Mouse (Mus musculus) stomach, postnatal 0 days (tissue): ENCODE measurements at regions not wholly inside any gene's neighbourhood (a gene's known extent, or its start where the extent isn't known, plus 50 kb on each side); places are given as distances from the start of the nearest gene placed in this dataset.
A peak's percentile ranks its signal among the peaks of the same experiment; 100 is the strongest.
"Not testable (repeated sequence)": the region's sequence is repeated elsewhere in the genome, so short reads cannot be mapped to it uniquely, and the experiment has no call there.

Source experiments
- ATAC-seq: fragments of 200-750 bp; cut with Nextera tagmentation; 2 replicates; pipeline ENCODE4 v1.8.0; 2017; ENCODE audit not compliant: low FRiP score, low TSS enrichment
- DNase-seq: peaks from one replicate; pipeline ENCODE4 v3.0.0-alpha.2; 2016; ENCODE audit warnings: low spot score
- H3K27ac ChIP-seq: fragments of 300-500 bp; sonication (generic); replicated peaks from 2 replicates; pipeline ENCODE4 v1.5.1; 2014; ENCODE audit warnings: mild to moderate bottlenecking, control low read depth
- H3K27me3 ChIP-seq: fragments of 300-500 bp; sonication (generic); 2 replicates; pipeline ENCODE4 v1.6.1; 2014; ENCODE audit warnings: low read length; ENCODE audit not compliant: control insufficient read depth, insufficient read depth
- H3K36me3 ChIP-seq: fragments of 300-500 bp; sonication (generic); 2 replicates; pipeline ENCODE4 v1.6.1; 2014; ENCODE audit warnings: low read length, mixed read lengths; ENCODE audit not compliant: control insufficient read depth, insufficient read depth
- H3K4me1 ChIP-seq: fragments of 300-500 bp; sonication (generic); replicated peaks from 2 replicates; pipeline ENCODE4 v1.6.1; 2014; ENCODE audit warnings: antibody characterized with exemption; ENCODE audit not compliant: control insufficient read depth, insufficient read depth
- H3K4me2 ChIP-seq: fragments of 300-500 bp; sonication (generic); replicated peaks from 2 replicates; pipeline ENCODE4 v1.6.1; 2014; ENCODE audit warnings: low read depth, mild to moderate bottlenecking, control low read depth, moderate library complexity
- H3K4me3 ChIP-seq: fragments of 300-500 bp; sonication (generic); 2 replicates; pipeline ENCODE4 v1.5.1; 2014; ENCODE audit warnings: low read depth, low read length, control low read depth
- H3K9ac ChIP-seq: fragments of 300-500 bp; sonication (generic); 2 replicates; pipeline ENCODE4 v1.6.1; 2014; ENCODE audit warnings: mild to moderate bottlenecking, low read length, control low read depth, mixed read lengths
- H3K9me3 ChIP-seq: fragments of 300-500 bp; sonication (generic); 2 replicates; pipeline ENCODE4 v1.6.1; 2016; ENCODE audit warnings: low read length; ENCODE audit not compliant: control insufficient read depth
- CTCF ChIP-seq: IDR thresholded peaks from 2 replicates; pipeline ENCODE4 v1.5.1; 2016; ENCODE audit warnings: antibody characterized with exemption, low read depth, mild to moderate bottlenecking, moderate library complexity
- EP300 ChIP-seq: optimal IDR thresholded peaks from 2 replicates; pipeline ENCODE3; 2016; ENCODE audit warnings: antibody characterized with exemption
- WGBS: fragments of 180-500 bp; shearing (Covaris S2); extraction: QIAGEN DNeasy Blood & Tissue Kit; methylation state at CpG from one replicate; pipeline ENCODE4 v1.1.7; 2014; 5-methylcytosine and 5-hydroxymethylcytosine counted together

DNA sequence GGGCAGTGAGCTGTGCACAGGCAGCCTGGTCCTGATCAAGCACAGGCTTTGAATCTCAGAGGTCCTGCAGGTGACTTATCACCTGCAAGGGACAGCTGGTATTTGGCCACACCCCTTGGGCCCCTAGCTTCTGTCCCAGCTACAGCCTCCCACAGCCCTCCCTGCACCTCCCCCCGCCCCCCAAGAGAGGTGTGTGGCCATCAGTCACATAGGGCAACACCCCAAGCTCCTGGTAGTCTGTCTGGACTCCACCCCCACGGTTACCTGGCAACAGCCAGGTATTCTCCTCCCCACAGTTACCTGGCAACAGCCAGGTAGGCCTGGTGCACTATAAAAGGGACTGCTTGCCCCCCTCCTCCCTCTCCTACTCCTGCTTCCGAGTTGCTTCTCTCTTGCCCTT is 98.0 kb downstream of the H2al2a start:
- H3K9me3 ChIP-seq, result no peaks in the 10 kb centered on the region
- ATAC-seq (peak; percentile 26; the same call in 1 of the 2 replicates), DNase-seq (no peak)
- H3K4me2 ChIP-seq, result no peak overlapping the region
- no peaks in the 10 kb centered on the region for H3K4me1 ChIP-seq
- TF ChIP-seq EP300 (no peak), CTCF (no peak)
- H3K27me3 ChIP-seq, result no peaks in the 10 kb centered on the region
- no peaks in the 10 kb centered on the region for H3K36me3 ChIP-seq
- no peak overlapping the region for H3K27ac ChIP-seq
- WGBS, result 21% methylated on average over 3 of the region's 3 CpGs
- no peak overlapping the region for H3K4me3 ChIP-seq
- no peak overlapping the region for H3K9ac ChIP-seq

DNA sequence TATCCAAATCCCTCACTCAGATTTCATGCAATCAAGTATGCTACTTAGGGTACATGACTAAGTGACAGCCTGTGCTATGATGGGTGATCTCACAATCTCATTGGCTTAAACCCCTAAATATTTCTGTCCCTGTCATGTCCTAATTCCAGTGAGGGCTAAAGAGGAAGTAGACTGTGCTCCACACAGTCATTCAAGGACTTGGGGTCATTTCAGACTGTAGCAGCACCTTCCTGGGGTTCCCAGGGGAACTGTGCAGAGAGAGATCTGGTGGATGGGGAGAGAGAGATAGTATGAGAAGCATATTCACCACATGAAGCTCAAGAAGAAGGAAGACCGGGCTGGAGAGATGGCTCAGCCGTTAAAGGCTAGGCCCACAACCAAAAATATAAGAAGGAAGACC is 100.7 kb downstream of the H2al2a start:
- H3K36me3 ChIP-seq, result no peaks in the 10 kb centered on the region
- 92% methylated on average over 2 of the region's 2 CpGs for WGBS

DNA sequence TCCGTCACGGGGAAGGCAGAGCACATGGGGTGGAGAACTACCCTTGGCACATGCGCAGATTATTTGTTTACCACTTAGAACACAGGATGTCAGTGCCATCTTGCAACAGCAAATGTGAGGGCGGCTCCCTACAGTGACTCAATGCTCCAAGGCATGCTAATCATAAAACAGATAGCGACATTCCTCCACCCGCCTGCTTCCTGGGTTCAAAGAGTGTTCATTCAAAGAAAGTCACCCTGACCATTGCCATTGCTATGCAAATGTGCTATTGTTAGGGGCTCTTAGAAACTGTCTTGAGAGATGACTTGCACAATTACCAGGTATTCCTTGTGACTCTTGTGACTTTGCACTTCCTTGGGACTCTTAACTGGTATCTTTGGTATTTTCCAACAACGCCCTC is 104.1 kb downstream of the H2al2a start:
- H3K4me2 ChIP-seq, H3K4me1 ChIP-seq, H3K27me3 ChIP-seq, H3K36me3 ChIP-seq, H3K9me3 ChIP-seq, H3K27ac ChIP-seq, DNase-seq, H3K9ac ChIP-seq, H3K4me3 ChIP-seq, ATAC-seq: not testable (repeated sequence)
- 92% methylated on average over 7 of the region's 7 CpGs for WGBS

More for the DNA sequence above, 100.7 kb downstream of the H2al2a start:
- Histone ChIP-seq H3K9ac (no peak overlapping the region), H3K4me2 (no peak overlapping the region), H3K27me3 (no peaks in the 10 kb centered on the region), H3K27ac (no peak overlapping the region), H3K4me1 (no peaks in the 10 kb centered on the region), H3K9me3 (no peaks in the 10 kb centered on the region), H3K4me3 (no peak overlapping the region)
- DNase-seq (no peak), ATAC-seq (no peak)
- TF ChIP-seq EP300, result no peak
- no peak for TF ChIP-seq CTCF

DNA sequence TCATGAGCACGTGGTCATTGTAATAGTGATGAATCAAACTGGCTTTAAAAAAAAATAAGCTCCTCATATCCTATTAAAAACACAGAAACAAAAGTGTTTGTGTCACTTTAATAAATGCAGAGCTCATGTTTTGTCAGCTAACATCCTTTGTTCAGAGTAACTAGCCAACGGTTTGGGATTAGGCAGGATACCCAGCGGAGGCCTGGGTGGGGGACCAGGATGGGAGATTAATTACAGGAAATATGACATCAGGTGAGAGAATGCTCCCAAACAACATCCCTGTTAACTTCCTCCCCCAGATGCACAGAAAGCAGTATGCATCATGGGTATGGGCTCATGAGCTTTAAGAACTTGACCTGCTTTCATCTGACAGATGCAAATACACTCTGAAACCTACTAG is 109.1 kb downstream of the H2al2a start:
- TF ChIP-seq CTCF (no peak), EP300 (no peak)
- no peaks in the 10 kb centered on the region for H3K27me3 ChIP-seq
- no peak overlapping the region for H3K4me2 ChIP-seq
- WGBS, result 45% methylated on average over 3 of the region's 3 CpGs
- H3K4me3 ChIP-seq, result no peak overlapping the region
- DNase-seq, result no peak
- H3K27ac ChIP-seq, result no peak overlapping the region
- no peak overlapping the region for H3K9ac ChIP-seq
- no peaks in the 10 kb centered on the region for H3K4me1 ChIP-seq
- H3K9me3 ChIP-seq, result no peaks in the 10 kb centered on the region
- ATAC-seq, result no peak
- no peaks in the 10 kb centered on the region for H3K36me3 ChIP-seq

DNA sequence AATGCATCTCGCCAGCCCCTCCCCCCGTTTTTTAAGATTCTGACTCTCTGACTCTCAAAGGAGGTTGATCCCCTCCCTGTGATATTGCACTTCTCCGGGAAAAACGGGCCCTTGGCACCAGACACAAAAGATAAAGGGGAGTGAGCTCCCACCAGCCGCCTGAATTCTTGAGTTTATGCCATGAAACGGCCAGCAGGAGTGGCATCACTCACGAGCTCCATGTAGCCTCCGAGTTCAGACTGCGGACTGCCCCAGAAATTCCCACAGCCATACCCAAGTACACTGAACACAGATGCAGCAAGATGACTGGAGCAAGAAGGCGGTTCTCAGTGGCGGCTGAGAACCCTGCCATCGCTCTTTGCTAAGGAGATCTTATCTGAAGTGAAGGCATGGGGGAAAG is 114.4 kb downstream of the H2al2a start:
- Histone ChIP-seq H3K36me3 (no peaks in the 10 kb centered on the region), H3K27me3 (no peaks in the 10 kb centered on the region), H3K4me2 (no peak overlapping the region), H3K9ac (no peak overlapping the region), H3K4me1 (no peaks in the 10 kb centered on the region), H3K9me3 (no peaks in the 10 kb centered on the region), H3K4me3 (no peak overlapping the region), H3K27ac (no peak overlapping the region)
- ATAC-seq, result no peak
- WGBS, result 85% methylated on average over 12 of the region's 12 CpGs
- TF ChIP-seq CTCF, result no peak
- TF ChIP-seq EP300, result no peak
- DNase-seq, result no peak

DNA sequence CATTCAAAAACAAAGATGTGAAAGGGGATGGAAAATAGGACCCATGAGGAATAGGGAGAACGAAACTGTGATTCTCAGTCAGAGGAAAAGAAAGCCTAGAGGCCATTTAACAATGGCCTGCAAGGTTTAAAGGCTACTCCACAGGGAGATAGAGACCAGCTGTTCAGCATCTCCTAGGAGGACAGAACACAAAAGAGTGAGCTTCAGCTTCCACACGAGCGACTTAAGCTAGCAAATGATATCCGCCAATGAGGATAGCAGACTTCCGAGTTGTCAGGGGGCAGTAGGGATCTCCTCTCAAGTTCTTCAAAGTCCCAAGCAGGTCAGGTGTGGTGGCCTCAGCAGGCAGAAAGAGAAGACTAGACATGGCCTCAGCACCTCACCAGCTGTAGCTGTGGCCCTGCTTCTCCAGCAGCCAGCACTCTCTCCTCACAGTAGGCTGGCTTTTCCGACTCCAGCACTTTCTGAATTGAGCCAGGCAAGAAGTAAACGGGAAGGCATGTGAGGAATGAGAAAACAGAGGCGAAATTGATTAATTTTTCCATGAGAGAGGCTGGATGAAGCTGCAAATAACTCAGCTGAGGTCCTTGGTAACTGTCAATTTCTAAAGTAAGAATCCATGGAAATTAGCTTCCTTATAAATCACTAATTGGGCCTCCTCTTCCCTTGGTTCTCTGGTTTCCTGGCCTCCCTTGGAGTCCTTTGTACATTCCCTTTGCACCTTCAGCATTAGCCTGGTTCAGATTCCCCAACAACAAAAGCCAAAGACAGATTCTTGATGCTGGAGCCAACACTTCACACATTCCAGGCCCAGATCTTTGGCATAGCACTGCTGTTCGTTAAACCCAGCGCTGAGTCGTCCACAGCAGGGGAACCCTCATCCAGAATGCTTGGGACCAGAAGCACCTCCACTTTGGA is 115.7 kb downstream of the H2al2a start:
- ATAC-seq, result no peak
- Histone ChIP-seq H3K9ac (no peak overlapping the region), H3K36me3 (no peaks in the 10 kb centered on the region), H3K4me1 (no peaks in the 10 kb centered on the region), H3K27ac (0 out of 2 replicates have a peak overlapping the region, but pooled peaks have one; percentile 49), H3K27me3 (no peaks in the 10 kb centered on the region), H3K4me3 (no peak overlapping the region), H3K4me2 (no peak overlapping the region), H3K9me3 (no peaks in the 10 kb centered on the region)
- 49% methylated on average over 11 of the region's 11 CpGs for WGBS
- no peak for TF ChIP-seq EP300
- peak; percentile 46 for TF ChIP-seq CTCF
- no peak for DNase-seq
